Mouse (Mus musculus) myocyte (in vitro differentiated cells): ENCODE results near the gene Itsn1.

Experiments
- POLR2A ChIP-seq: IDR thresholded peaks from one replicate; pipeline ENCODE4 v1.6.1; 2011; ENCODE audit warnings: low read depth, mild to moderate bottlenecking, control low read depth, moderate library complexity; ENCODE audit not compliant: insufficient read length
- REST ChIP-seq: IDR thresholded peaks from one replicate; pipeline ENCODE4 v1.6.1; 2011; ENCODE audit warnings: mild to moderate bottlenecking, control low read depth, moderate library complexity; ENCODE audit not compliant: insufficient read depth, insufficient read length

GRCm38 (mm10) chr16:91935726-91936125, 206.6 kb downstream of the Itsn1 start:
- no peak for TF ChIP-seq POLR2A
- TF ChIP-seq REST, result no peak
